Mouse (Mus musculus): ENCODE data around the gene Ctns. TPM values are rescaled to one million over a fixed set of nuclear protein-coding genes. Genes with fewer than 3 reads are reported as not detected.

Ctns gene
- polyA plus RNA-seq, 1 experiment from 2014 or later: 17.2 TPM

GRCm38 (mm10) chr11:73177509-73177875 is 21.4 kb downstream of the Ctns start:
- Histone ChIP-seq H3K4me3 (ENCODE audit: low read depth, low read length) (peak overlapping the region; percentile 83), H3K36me3 (ENCODE audit: control insufficient read depth, insufficient read depth, low read length) (0 out of 2 replicates have a peak, but pooled peaks cover 3% of the 10 kb centered on the region), H3K9ac (replicated peaks; ENCODE audit: low read depth, low read length) (peak overlapping the region; percentile 88), H3K27me3 (ENCODE audit: control insufficient read depth, insufficient read depth, low read length) (no peaks in the 10 kb centered on the region), H3K27ac (ENCODE audit: low read depth, low read length) (peak overlapping the region; percentile 87), H3K4me1 (ENCODE audit: control insufficient read depth, insufficient read depth, low read length) (peaks cover 17% of the 10 kb centered on the region), H3K9me3 (ENCODE audit: control insufficient read depth, low read length) (no peaks in the 10 kb centered on the region), H3K4me2 (ENCODE audit: low read depth, low read length) (peak overlapping the region; percentile 75)
- peak; percentile 54 for ATAC-seq (ENCODE audit: low read depth)
- 0% methylated on average over 28 of the region's 28 CpGs for WGBS

GRCm38 (mm10) chr11:73176608-73177508 is 22.0 kb downstream of the Ctns start, which contains the start of the genes Emc6 and Tax1bp3:
TSS of gene Emc6 (minus strand) at chr11:73177037.
TSS of gene Tax1bp3 (plus strand) at chr11:73177083.
- peak; percentile 98 for ATAC-seq (ENCODE audit: low read depth)
- H3K36me3 ChIP-seq (ENCODE audit: control insufficient read depth, insufficient read depth, low read length): 0 out of 2 replicates have a peak, but pooled peaks cover under 1% of the 10 kb centered on the region
- no peaks in the 10 kb centered on the region for H3K9me3 ChIP-seq (ENCODE audit: control insufficient read depth, low read length)
- peak within 1 kb of the TSS; percentile 79 for H3K4me2 ChIP-seq (ENCODE audit: low read depth, low read length)
- peak within 1 kb of the TSS; percentile 87 for H3K27ac ChIP-seq (ENCODE audit: low read depth, low read length)
- H3K27me3 ChIP-seq (ENCODE audit: control insufficient read depth, insufficient read depth, low read length): no peaks in the 10 kb centered on the region
- WGBS: under 1% methylated on average over 81 of the region's 81 CpGs
- peaks cover 17% of the 10 kb centered on the region for H3K4me1 ChIP-seq (ENCODE audit: control insufficient read depth, insufficient read depth, low read length)
- peak within 1 kb of the TSS; percentile 88 for H3K9ac ChIP-seq (replicated peaks; ENCODE audit: low read depth, low read length)
- peak within 1 kb of the TSS; percentile 83 for H3K4me3 ChIP-seq (ENCODE audit: low read depth, low read length)

- Histone ChIP-seq H3K27me3 (ENCODE audit: control insufficient read depth, insufficient read depth, low read length) (no peaks in the 10 kb centered on the region), H3K4me1 (ENCODE audit: control insufficient read depth, insufficient read depth, low read length) (peaks cover 17% of the 10 kb centered on the region), H3K9me3 (ENCODE audit: control insufficient read depth, low read length) (no peaks in the 10 kb centered on the region), H3K9ac (replicated peaks; ENCODE audit: low read depth, low read length) (peak overlapping the region; percentile 88), H3K27ac (ENCODE audit: low read depth, low read length) (peak overlapping the region; percentile 87; the same call in 1 of the 2 replicates), H3K4me3 (ENCODE audit: low read depth, low read length) (peak overlapping the region; percentile 83), H3K36me3 (ENCODE audit: control insufficient read depth, insufficient read depth, low read length) (no peaks in the 10 kb centered on the region), H3K4me2 (ENCODE audit: low read depth, low read length) (peak overlapping the region; percentile 79)
- WGBS: 2% methylated on average over 15 of the region's 15 CpGs
- ATAC-seq (ENCODE audit: low read depth): no peak; the same call in 1 of the 2 replicates
Observed at GRCm38 (mm10) chr11:73176186-73176585, 22.7 kb downstream of the Ctns start.

- WGBS: 47% methylated on average over 8 of the region's 8 CpGs
- H3K4me1 ChIP-seq (ENCODE audit: control insufficient read depth, insufficient read depth, low read length): peaks cover 17% of the 10 kb centered on the region
Observed at GRCm38 (mm10) chr11:73175612-73176011, 23.2 kb downstream of the Ctns start.

GRCm38 (mm10) chr11:73172186-73172585 is 26.7 kb downstream of the Ctns start:
- no peak for ATAC-seq (ENCODE audit: low read depth)
- Histone ChIP-seq H3K36me3 (ENCODE audit: control insufficient read depth, insufficient read depth, low read length) (no peaks in the 10 kb centered on the region), H3K9ac (replicated peaks; ENCODE audit: low read depth, low read length) (no peak overlapping the region), H3K9me3 (ENCODE audit: control insufficient read depth, low read length) (no peaks in the 10 kb centered on the region), H3K4me2 (ENCODE audit: low read depth, low read length) (no peak overlapping the region), H3K4me3 (ENCODE audit: low read depth, low read length) (no peak overlapping the region), H3K27ac (ENCODE audit: low read depth, low read length) (no peak overlapping the region), H3K27me3 (ENCODE audit: control insufficient read depth, insufficient read depth, low read length) (no peaks in the 10 kb centered on the region), H3K4me1 (ENCODE audit: control insufficient read depth, insufficient read depth, low read length) (peaks cover 11% of the 10 kb centered on the region)
- WGBS: 58% methylated on average over 5 of the region's 5 CpGs

More at GRCm38 (mm10) chr11:73175612-73176011, 23.2 kb downstream of the Ctns start:
- Histone ChIP-seq H3K4me2 (ENCODE audit: low read depth, low read length) (peak overlapping the region; percentile 79), H3K4me3 (ENCODE audit: low read depth, low read length) (peak overlapping the region; percentile 83), H3K9me3 (ENCODE audit: control insufficient read depth, low read length) (no peaks in the 10 kb centered on the region), H3K27ac (ENCODE audit: low read depth, low read length) (no peak overlapping the region), H3K36me3 (ENCODE audit: control insufficient read depth, insufficient read depth, low read length) (no peaks in the 10 kb centered on the region), H3K27me3 (ENCODE audit: control insufficient read depth, insufficient read depth, low read length) (no peaks in the 10 kb centered on the region), H3K9ac (replicated peaks; ENCODE audit: low read depth, low read length) (no peak overlapping the region)
- ATAC-seq (ENCODE audit: low read depth): no peak

GRCm38 (mm10) chr11:73169231-73169630 is 29.6 kb downstream of the Ctns start:
- peak; percentile 50; the same call in 1 of the 2 replicates for ATAC-seq (ENCODE audit: low read depth)
- Histone ChIP-seq H3K9ac (replicated peaks; ENCODE audit: low read depth, low read length) (no peak overlapping the region), H3K4me1 (ENCODE audit: control insufficient read depth, insufficient read depth, low read length) (no peaks in the 10 kb centered on the region; the same call in 1 of the 2 replicates), H3K36me3 (ENCODE audit: control insufficient read depth, insufficient read depth, low read length) (no peaks in the 10 kb centered on the region), H3K27ac (ENCODE audit: low read depth, low read length) (no peak overlapping the region), H3K4me3 (ENCODE audit: low read depth, low read length) (no peak overlapping the region), H3K27me3 (ENCODE audit: control insufficient read depth, insufficient read depth, low read length) (no peaks in the 10 kb centered on the region), H3K9me3 (ENCODE audit: control insufficient read depth, low read length) (no peaks in the 10 kb centered on the region), H3K4me2 (ENCODE audit: low read depth, low read length) (no peak overlapping the region)
- WGBS: 53% methylated on average over 4 of the region's 4 CpGs

- no peak overlapping the region for H3K4me2 ChIP-seq (ENCODE audit: low read depth, low read length)
- no peaks in the 10 kb centered on the region for H3K36me3 ChIP-seq (ENCODE audit: control insufficient read depth, insufficient read depth, low read length)
- 82% methylated on average over 6 of the region's 6 CpGs for WGBS
- no peak overlapping the region for H3K4me3 ChIP-seq (ENCODE audit: low read depth, low read length)
- H3K4me1 ChIP-seq (ENCODE audit: control insufficient read depth, insufficient read depth, low read length): no peaks in the 10 kb centered on the region; the same call in 1 of the 2 replicates
- no peaks in the 10 kb centered on the region for H3K9me3 ChIP-seq (ENCODE audit: control insufficient read depth, low read length)
- H3K27ac ChIP-seq (ENCODE audit: low read depth, low read length): no peak overlapping the region
- no peak for ATAC-seq (ENCODE audit: low read depth)
- H3K9ac ChIP-seq (replicated peaks; ENCODE audit: low read depth, low read length): no peak overlapping the region
- H3K27me3 ChIP-seq (ENCODE audit: control insufficient read depth, insufficient read depth, low read length): no peaks in the 10 kb centered on the region
Observed at GRCm38 (mm10) chr11:73168576-73168975, 30.3 kb downstream of the Ctns start.

- H3K36me3 ChIP-seq (ENCODE audit: control insufficient read depth, insufficient read depth, low read length): no peaks in the 10 kb centered on the region
- H3K4me2 ChIP-seq (ENCODE audit: low read depth, low read length): no peak overlapping the region
- no peak overlapping the region for H3K9ac ChIP-seq (replicated peaks; ENCODE audit: low read depth, low read length)
- no peak for ATAC-seq (ENCODE audit: low read depth)
- no peak overlapping the region for H3K4me3 ChIP-seq (ENCODE audit: low read depth, low read length)
- 84% methylated on average over 8 of the region's 8 CpGs for WGBS
- H3K27ac ChIP-seq (ENCODE audit: low read depth, low read length): no peak overlapping the region
- no peaks in the 10 kb centered on the region for H3K9me3 ChIP-seq (ENCODE audit: control insufficient read depth, low read length)
- no peaks in the 10 kb centered on the region for H3K27me3 ChIP-seq (ENCODE audit: control insufficient read depth, insufficient read depth, low read length)
- H3K4me1 ChIP-seq (ENCODE audit: control insufficient read depth, insufficient read depth, low read length): no peaks in the 10 kb centered on the region; the same call in 1 of the 2 replicates
Observed at GRCm38 (mm10) chr11:73168071-73168470, 30.8 kb downstream of the Ctns start.

- H3K4me2 ChIP-seq (ENCODE audit: low read depth, low read length): no peak overlapping the region
- 0 out of 2 replicates have a peak, but pooled peaks cover 2% of the 10 kb centered on the region for H3K4me1 ChIP-seq (ENCODE audit: control insufficient read depth, insufficient read depth, low read length)
- H3K27me3 ChIP-seq (ENCODE audit: control insufficient read depth, insufficient read depth, low read length): peaks cover 6% of the 10 kb centered on the region; the same call in 1 of the 2 replicates
- no peaks in the 10 kb centered on the region for H3K36me3 ChIP-seq (ENCODE audit: control insufficient read depth, insufficient read depth, low read length)
- H3K27ac ChIP-seq (ENCODE audit: low read depth, low read length): no peak overlapping the region
- H3K4me3 ChIP-seq (ENCODE audit: low read depth, low read length): no peak overlapping the region
- H3K9ac ChIP-seq (replicated peaks; ENCODE audit: low read depth, low read length): no peak overlapping the region
- ATAC-seq (ENCODE audit: low read depth): no peak
- no peaks in the 10 kb centered on the region for H3K9me3 ChIP-seq (ENCODE audit: control insufficient read depth, low read length)
- 77% methylated on average over 5 of the region's 5 CpGs for WGBS
Observed at GRCm38 (mm10) chr11:73162284-73162683, 36.6 kb downstream of the Ctns start.
